Mouse (Mus musculus): Measurements from ENCODE around the gene Dkk2. TPM values are rescaled to one million over a fixed set of nuclear protein-coding genes. Genes with fewer than 3 reads are reported as not detected.

Dkk2 gene
- polyA plus RNA-seq, 1 experiment, result 1.1 TPM

DNA sequence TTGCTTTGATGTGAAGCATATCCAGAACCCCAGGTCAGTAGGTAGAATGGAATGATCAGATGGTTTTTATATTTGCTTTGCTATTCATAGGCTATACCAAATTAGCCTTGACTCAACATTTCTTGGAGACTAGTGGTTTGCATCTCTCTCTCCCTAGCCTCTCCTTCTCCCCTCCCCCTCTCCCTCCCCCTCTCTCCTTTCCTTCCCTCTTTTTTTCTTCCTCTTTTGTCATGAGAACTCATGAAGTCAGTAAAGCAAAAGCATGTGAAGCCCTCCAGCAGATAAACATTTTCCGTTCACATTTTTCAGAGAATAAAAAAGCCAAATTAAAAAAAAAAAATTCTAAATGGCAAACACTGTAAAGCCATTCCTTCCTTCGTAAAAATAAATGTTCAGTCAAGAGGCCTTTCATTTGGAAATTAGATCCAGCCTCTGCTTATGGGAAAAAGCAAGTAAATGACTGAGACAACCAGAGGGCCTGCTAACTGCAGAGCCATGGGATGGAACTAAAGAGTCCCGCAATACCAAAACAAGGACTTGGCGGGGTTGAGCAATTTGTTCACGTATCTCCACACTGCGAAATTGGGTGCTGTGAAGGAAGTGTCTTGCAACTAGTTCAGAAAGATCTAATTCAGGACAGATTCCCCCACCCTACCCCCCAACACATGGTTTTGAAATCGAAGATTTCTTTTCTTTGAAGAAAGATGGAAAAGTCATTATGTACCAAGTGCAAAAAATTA, 30.9 kb downstream of the Dkk2 start:
- Histone ChIP-seq H3K4me3 (replicated peaks; ENCODE audit: extremely low read depth, low read depth, low read length) (no peak overlapping the region), H3K4me1 (ENCODE audit: control insufficient read depth, insufficient read depth, low read length) (no peaks in the 10 kb centered on the region)
- no peak for DNase-seq
- TF ChIP-seq POLR2A (IDR thresholded peaks at IDR 0.05; ENCODE audit: borderline replicate concordance, extremely low read depth, low read depth, low read length), result no peak
- no peak for TF ChIP-seq CTCF (IDR thresholded peaks at IDR 0.05; ENCODE audit: insufficient read depth, low read length)
- WGBS, result 84% methylated on average over 7 of the region's 7 CpGs

DNA sequence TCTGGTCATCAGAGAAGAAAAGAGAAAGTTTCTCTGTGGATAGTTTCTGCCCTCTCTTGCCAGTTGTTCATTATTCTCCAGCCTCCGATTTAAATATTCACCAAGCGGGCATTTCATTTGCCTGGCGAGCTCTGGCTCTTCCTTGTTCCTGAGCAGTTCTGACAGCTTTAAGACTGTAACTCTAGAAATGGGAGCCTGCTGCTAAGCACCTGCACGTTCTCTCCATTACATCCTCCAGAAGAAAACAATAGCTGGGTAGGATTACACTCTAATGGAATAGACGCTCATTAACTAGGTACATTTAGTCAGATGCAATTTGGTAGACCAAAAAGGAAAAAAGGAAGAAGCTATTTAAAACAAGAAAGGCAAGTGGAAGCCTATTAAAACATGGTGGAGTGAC, 36.3 kb downstream of the Dkk2 start:
- 75% methylated on average over 5 of the region's 5 CpGs for WGBS
- DNase-seq, result no peak
- Histone ChIP-seq H3K4me1 (ENCODE audit: control insufficient read depth, insufficient read depth, low read length) (no peaks in the 10 kb centered on the region), H3K4me3 (replicated peaks; ENCODE audit: extremely low read depth, low read depth, low read length) (no peak overlapping the region)
- TF ChIP-seq POLR2A (IDR thresholded peaks at IDR 0.05; ENCODE audit: borderline replicate concordance, extremely low read depth, low read depth, low read length) (no peak), CTCF (IDR thresholded peaks at IDR 0.05; ENCODE audit: insufficient read depth, low read length) (no peak)

DNA sequence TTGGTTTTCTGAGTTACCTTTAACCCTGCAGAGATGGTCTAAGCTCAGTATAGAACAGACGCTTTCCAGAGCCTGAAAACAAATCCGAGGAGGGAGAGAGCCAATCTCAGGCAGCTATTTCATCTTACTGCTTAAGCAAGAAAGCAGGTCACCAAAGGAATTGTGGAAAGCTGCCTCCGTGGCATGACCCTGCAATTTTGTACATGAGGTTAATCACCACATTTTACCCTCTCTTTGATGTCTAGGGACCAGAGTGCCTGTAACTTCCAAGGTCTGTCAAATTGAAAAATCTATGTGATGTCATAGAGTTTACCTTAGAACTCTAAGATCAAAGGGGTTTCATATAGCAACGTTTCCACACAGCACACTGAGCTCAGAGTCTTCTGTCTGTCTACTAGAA, 37.5 kb downstream of the Dkk2 start:
- no peaks in the 10 kb centered on the region for H3K4me1 ChIP-seq (ENCODE audit: control insufficient read depth, insufficient read depth, low read length)

GRCm38 (mm10) chr3:132125227-132125740, 40.2 kb downstream of the Dkk2 start:
- DNase-seq, result no peak
- Histone ChIP-seq H3K4me3 (replicated peaks; ENCODE audit: extremely low read depth, low read depth, low read length) (no peak overlapping the region), H3K4me1 (ENCODE audit: control insufficient read depth, insufficient read depth, low read length) (no peaks in the 10 kb centered on the region)
- WGBS, result 65% methylated on average over 8 of the region's 8 CpGs
- TF ChIP-seq CTCF (IDR thresholded peaks at IDR 0.05; ENCODE audit: insufficient read depth, low read length) (no peak), POLR2A (IDR thresholded peaks at IDR 0.05; ENCODE audit: borderline replicate concordance, extremely low read depth, low read depth, low read length) (no peak)

More for the DNA sequence above, 37.5 kb downstream of the Dkk2 start:
- no peak for DNase-seq
- TF ChIP-seq POLR2A (IDR thresholded peaks at IDR 0.05; ENCODE audit: borderline replicate concordance, extremely low read depth, low read depth, low read length), result no peak
- TF ChIP-seq CTCF (IDR thresholded peaks at IDR 0.05; ENCODE audit: insufficient read depth, low read length), result no peak
- no peak overlapping the region for H3K4me3 ChIP-seq (replicated peaks; ENCODE audit: extremely low read depth, low read depth, low read length)
- WGBS, result 26% methylated on average over 4 of the region's 4 CpGs

DNA sequence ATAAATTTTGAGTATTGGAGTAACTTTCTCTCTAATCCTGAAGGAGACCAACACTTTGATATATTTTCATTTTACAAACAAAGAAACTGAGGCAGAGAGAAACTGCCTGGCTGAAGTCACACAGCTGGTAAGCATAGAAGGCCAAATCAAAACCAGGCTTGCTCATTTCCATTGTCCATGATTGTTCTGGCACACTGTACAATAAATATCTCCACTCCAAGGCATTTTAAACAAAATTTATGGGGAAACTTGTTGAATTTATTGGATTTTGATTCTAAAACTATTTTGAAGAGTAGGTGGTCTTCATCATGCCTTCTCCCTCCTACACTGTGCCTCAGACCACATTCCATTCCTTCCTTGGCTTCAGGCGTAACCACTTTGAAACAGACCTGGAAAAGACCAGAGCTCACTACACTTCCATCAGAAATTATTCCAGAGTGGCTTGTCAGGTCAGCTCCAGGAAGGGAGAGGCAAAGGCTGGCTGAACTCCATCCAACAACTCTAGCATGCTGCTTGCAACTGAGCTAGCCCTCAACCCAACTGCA, 44.7 kb downstream of the Dkk2 start:
- Histone ChIP-seq H3K4me1 (ENCODE audit: control insufficient read depth, insufficient read depth, low read length) (no peaks in the 10 kb centered on the region), H3K4me3 (replicated peaks; ENCODE audit: extremely low read depth, low read depth, low read length) (no peak overlapping the region)
- TF ChIP-seq POLR2A (IDR thresholded peaks at IDR 0.05; ENCODE audit: borderline replicate concordance, extremely low read depth, low read depth, low read length) (no peak), CTCF (IDR thresholded peaks at IDR 0.05; ENCODE audit: insufficient read depth, low read length) (no peak)
- WGBS, result 88% methylated on average over 1 of the region's 1 CpGs
- no peak for DNase-seq

GRCm38 (mm10) chr3:132130781-132131180, 45.7 kb downstream of the Dkk2 start:
- no peak for DNase-seq
- TF ChIP-seq CTCF (IDR thresholded peaks at IDR 0.05; ENCODE audit: insufficient read depth, low read length), result no peak
- no peak for TF ChIP-seq POLR2A (IDR thresholded peaks at IDR 0.05; ENCODE audit: borderline replicate concordance, extremely low read depth, low read depth, low read length)
- no peak overlapping the region for H3K4me3 ChIP-seq (replicated peaks; ENCODE audit: extremely low read depth, low read depth, low read length)
- H3K4me1 ChIP-seq (ENCODE audit: control insufficient read depth, insufficient read depth, low read length), result no peaks in the 10 kb centered on the region
- 84% methylated on average over 3 of the region's 3 CpGs for WGBS

DNA sequence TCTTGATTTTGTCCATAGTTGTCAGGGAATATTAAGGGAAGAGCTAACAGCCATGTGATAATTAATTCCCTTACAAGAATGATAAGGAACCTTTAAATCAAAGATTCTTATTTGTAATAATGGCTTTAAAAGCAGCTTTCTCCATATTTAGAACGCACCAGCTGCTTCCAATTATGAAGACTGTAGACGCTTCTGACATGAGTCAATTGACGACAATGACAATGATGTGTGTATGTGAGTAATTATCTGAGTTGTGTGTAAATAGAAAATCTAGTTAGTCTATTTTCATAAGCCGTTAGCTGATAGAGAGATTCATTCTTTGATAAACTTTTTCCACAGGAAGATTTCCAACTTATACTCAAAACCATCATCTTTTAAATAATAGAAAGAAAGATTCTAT, 46.8 kb downstream of the Dkk2 start:
- TF ChIP-seq CTCF (IDR thresholded peaks at IDR 0.05; ENCODE audit: insufficient read depth, low read length), result no peak
- TF ChIP-seq POLR2A (IDR thresholded peaks at IDR 0.05; ENCODE audit: borderline replicate concordance, extremely low read depth, low read depth, low read length), result no peak
- no peaks in the 10 kb centered on the region for H3K4me1 ChIP-seq (ENCODE audit: control insufficient read depth, insufficient read depth, low read length)
- H3K4me3 ChIP-seq (replicated peaks; ENCODE audit: extremely low read depth, low read depth, low read length), result no peak overlapping the region
- whole genome bisulfite sequencing, result 67% methylated on average over 4 of the region's 4 CpGs
- DNase-seq, result no peak

GRCm38 (mm10) chr3:132134502-132134901, 49.4 kb downstream of the Dkk2 start:
- no peak for DNase-seq
- no peak for TF ChIP-seq CTCF (IDR thresholded peaks at IDR 0.05; ENCODE audit: insufficient read depth, low read length)
- TF ChIP-seq POLR2A (IDR thresholded peaks at IDR 0.05; ENCODE audit: borderline replicate concordance, extremely low read depth, low read depth, low read length), result no peak
- 36% methylated on average over 1 of the region's 1 CpGs for WGBS
- no peaks in the 10 kb centered on the region for H3K4me1 ChIP-seq (ENCODE audit: control insufficient read depth, insufficient read depth, low read length)
- H3K4me3 ChIP-seq (replicated peaks; ENCODE audit: extremely low read depth, low read depth, low read length), result no peak overlapping the region

- no peak overlapping the region for H3K4me3 ChIP-seq (replicated peaks; ENCODE audit: extremely low read depth, low read depth, low read length)
- 74% methylated on average over 11 of the region's 11 CpGs for WGBS
- no peaks in the 10 kb centered on the region for H3K4me1 ChIP-seq (ENCODE audit: control insufficient read depth, insufficient read depth, low read length)
- no peak for TF ChIP-seq POLR2A (IDR thresholded peaks at IDR 0.05; ENCODE audit: borderline replicate concordance, extremely low read depth, low read depth, low read length)
- TF ChIP-seq CTCF (IDR thresholded peaks at IDR 0.05; ENCODE audit: insufficient read depth, low read length), result no peak
- no peak for DNase-seq
Measured at GRCm38 (mm10) chr3:132137802-132138378, 52.8 kb downstream of the Dkk2 start.
